Mouse (Mus musculus) hindbrain, embryonic 12.5 days (tissue): ENCODE results near the gene Nrxn1. TPM values are rescaled to one million over a fixed set of nuclear protein-coding genes. Genes with fewer than 3 reads are reported as not detected.

Experiments used
- ATAC-seq: fragments of 200-750 bp; cut with Nextera tagmentation; 2 replicates; pipeline ENCODE4 v1.8.0; 2017; ENCODE audit warnings: moderate TSS enrichment; ENCODE audit not compliant: low FRiP score
- H3K27ac ChIP-seq: fragments of 300-500 bp; sonication (generic); 2 replicates; pipeline ENCODE4 v1.5.1; 2016; ENCODE audit warnings: mild to moderate bottlenecking
- H3K27me3 ChIP-seq: fragments of 300-500 bp; sonication (generic); 2 replicates; pipeline ENCODE4 v1.6.1; 2016; ENCODE audit warnings: mild to moderate bottlenecking
- H3K36me3 ChIP-seq: fragments of 300-500 bp; sonication (generic); 2 replicates; pipeline ENCODE4 v1.6.1; 2016; ENCODE audit warnings: mild to moderate bottlenecking
- H3K4me1 ChIP-seq: fragments of 300-500 bp; sonication (generic); 2 replicates; pipeline ENCODE4 v1.6.1; 2016
- H3K4me2 ChIP-seq: fragments of 300-500 bp; sonication (generic); replicated peaks from 2 replicates; pipeline ENCODE4 v1.6.1; 2016; ENCODE audit warnings: mild to moderate bottlenecking
- H3K4me3 ChIP-seq: fragments of 300-500 bp; sonication (generic); 2 replicates; pipeline ENCODE4 v1.5.1; 2016; ENCODE audit warnings: mild to moderate bottlenecking
- H3K9ac ChIP-seq: fragments of 300-500 bp; sonication (generic); 2 replicates; pipeline ENCODE4 v1.6.1; 2016; ENCODE audit warnings: mild to moderate bottlenecking, moderate library complexity
- H3K9me3 ChIP-seq: fragments of 300-500 bp; sonication (generic); replicated peaks from 2 replicates; pipeline ENCODE4 v1.6.1; 2016; ENCODE audit warnings: mild to moderate bottlenecking
- WGBS: fragments of 180-500 bp; shearing (Covaris S2); methylation state at CpG from one replicate; pipeline ENCODE4 v1.1.7; 2016; 5-methylcytosine and 5-hydroxymethylcytosine counted together
- polyA plus RNA-seq: library from polyadenylated mRNA; unstranded; fragments of >200 nt; fragmentation: Nextera tagmentation; extraction: Ambion mirVana; gene quantifications from 2 replicates; pipeline ENCODE4 v1.2.1, GENCODE M21; 2016

Gene Nrxn1
- polyA plus RNA-seq, 1 experiment from 2014 or later: 48.8 TPM

DNA sequence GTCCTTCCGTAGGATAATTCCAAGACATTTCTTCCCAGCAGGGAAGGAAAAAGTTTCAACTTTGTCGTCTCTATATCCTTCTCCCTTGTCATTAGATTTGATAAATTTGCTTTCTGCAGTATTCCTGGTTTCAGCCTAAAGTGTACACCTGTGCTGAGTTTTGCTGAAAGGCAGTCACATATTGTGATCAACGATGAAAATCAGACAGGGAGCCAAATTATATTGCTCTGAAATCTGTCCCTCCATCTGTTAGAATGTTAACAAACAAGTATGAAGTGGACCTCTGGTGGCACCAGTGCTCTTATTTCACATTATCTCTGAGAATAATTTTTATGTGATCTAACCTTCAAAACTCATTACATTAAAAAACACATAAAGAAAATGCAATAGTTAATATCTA lies 465.5 kb downstream of the Nrxn1 start:
- H3K4me3 ChIP-seq: no peak overlapping the region
- no peaks in the 10 kb centered on the region for H3K27me3 ChIP-seq
- H3K9me3 ChIP-seq: no peaks in the 10 kb centered on the region
- H3K36me3 ChIP-seq: no peaks in the 10 kb centered on the region
- H3K4me1 ChIP-seq: peaks cover 2% of the 10 kb centered on the region; the same call in 1 of the 2 replicates
- H3K27ac ChIP-seq: no peak overlapping the region
- no peak overlapping the region for H3K4me2 ChIP-seq
- ATAC-seq: no peak
- WGBS: 71% methylated on average over 3 of the region's 3 CpGs
- no peak overlapping the region for H3K9ac ChIP-seq

DNA sequence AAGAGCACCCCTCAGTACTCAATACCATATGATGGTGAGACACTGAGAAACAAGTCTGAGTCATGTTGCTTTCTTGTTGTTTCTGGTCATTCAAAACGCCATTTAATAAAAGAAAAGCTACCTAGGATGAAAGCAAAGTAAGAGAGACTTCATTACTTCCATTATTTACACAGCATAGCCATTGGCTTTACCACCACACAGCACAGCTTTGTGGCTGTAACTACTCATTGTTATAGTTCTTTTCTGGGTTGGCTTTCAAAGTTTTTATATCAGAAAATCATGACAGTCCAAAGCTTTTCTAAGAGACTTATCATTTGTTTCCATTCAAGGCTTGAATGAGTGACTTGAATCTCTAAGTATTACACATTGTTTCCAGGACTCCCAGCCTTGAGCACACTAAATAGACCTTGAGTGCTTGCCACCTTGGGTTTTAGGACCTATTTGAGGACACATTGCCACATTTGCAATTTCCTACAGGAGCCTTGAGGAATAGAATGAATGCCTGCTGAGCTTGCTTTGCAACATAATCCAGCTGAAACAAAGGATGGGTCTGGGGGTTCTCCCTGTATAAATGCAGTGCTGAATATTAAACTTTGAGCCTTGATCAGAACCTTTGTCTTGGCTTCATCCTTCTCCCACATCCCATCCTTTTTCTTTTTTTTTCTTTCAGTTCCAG lies 468.1 kb downstream of the Nrxn1 start:
- no peaks in the 10 kb centered on the region for H3K4me1 ChIP-seq
- WGBS: 16% methylated on average over 1 of the region's 1 CpGs

GRCm38 (mm10) chr17:90621828-90622227 lies 471.0 kb downstream of the Nrxn1 start:
- no peak overlapping the region for H3K4me2 ChIP-seq
- no peak overlapping the region for H3K9ac ChIP-seq
- no peaks in the 10 kb centered on the region for H3K27me3 ChIP-seq
- no peaks in the 10 kb centered on the region for H3K4me1 ChIP-seq
- WGBS: 91% methylated on average over 4 of the region's 4 CpGs
- no peaks in the 10 kb centered on the region for H3K36me3 ChIP-seq
- H3K27ac ChIP-seq: no peak overlapping the region
- H3K9me3 ChIP-seq: no peaks in the 10 kb centered on the region
- H3K4me3 ChIP-seq: no peak overlapping the region
- no peak for ATAC-seq

More for the DNA sequence above, 468.1 kb downstream of the Nrxn1 start:
- no peak overlapping the region for H3K27ac ChIP-seq
- ATAC-seq: 0 out of 2 replicates have a peak, but pooled peaks have one; percentile 51
- H3K4me3 ChIP-seq: no peak overlapping the region
- no peak overlapping the region for H3K4me2 ChIP-seq
- H3K9ac ChIP-seq: no peak overlapping the region
- no peaks in the 10 kb centered on the region for H3K27me3 ChIP-seq
- H3K9me3 ChIP-seq: no peaks in the 10 kb centered on the region
- no peaks in the 10 kb centered on the region for H3K36me3 ChIP-seq

- Histone ChIP-seq H3K27me3 (no peaks in the 10 kb centered on the region), H3K4me1 (no peaks in the 10 kb centered on the region), H3K27ac (no peak overlapping the region), H3K4me2 (no peak overlapping the region), H3K36me3 (no peaks in the 10 kb centered on the region), H3K9me3 (no peaks in the 10 kb centered on the region), H3K4me3 (no peak overlapping the region), H3K9ac (no peak overlapping the region)
- WGBS: 75% methylated on average over 3 of the region's 3 CpGs
- no peak for ATAC-seq
Measured at GRCm38 (mm10) chr17:90615019-90615418, 477.9 kb downstream of the Nrxn1 start.

DNA sequence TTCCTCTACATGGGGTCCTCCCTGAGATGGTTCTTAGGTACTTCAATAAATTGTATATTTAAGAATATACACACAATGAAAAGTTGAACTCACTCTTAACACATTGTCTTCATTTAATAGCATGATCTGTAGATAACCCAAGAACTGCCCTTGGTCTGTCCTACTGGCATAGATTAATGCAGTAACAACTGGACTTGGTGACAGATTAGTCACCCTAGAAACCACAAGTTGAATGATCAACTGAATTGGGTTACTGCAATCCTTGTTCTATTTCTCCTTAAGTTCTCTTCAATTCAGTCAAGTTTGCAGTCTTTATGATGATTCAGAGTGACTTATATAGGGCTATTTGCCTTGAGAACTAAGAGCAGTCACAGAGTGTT lies 485.5 kb downstream of the Nrxn1 start:
- Histone ChIP-seq H3K9me3 (no peaks in the 10 kb centered on the region), H3K27me3 (no peaks in the 10 kb centered on the region), H3K36me3 (no peaks in the 10 kb centered on the region), H3K4me3 (no peak overlapping the region), H3K27ac (no peak overlapping the region), H3K4me2 (no peak overlapping the region), H3K4me1 (no peaks in the 10 kb centered on the region), H3K9ac (no peak overlapping the region)
- ATAC-seq: no peak

GRCm38 (mm10) chr17:90606718-90607426 lies 486.0 kb downstream of the Nrxn1 start:
- Histone ChIP-seq H3K27me3 (no peaks in the 10 kb centered on the region), H3K4me2 (no peak overlapping the region), H3K4me1 (no peaks in the 10 kb centered on the region), H3K4me3 (no peak overlapping the region), H3K27ac (no peak overlapping the region), H3K36me3 (no peaks in the 10 kb centered on the region), H3K9ac (no peak overlapping the region), H3K9me3 (no peaks in the 10 kb centered on the region)
- no peak for ATAC-seq
- 95% methylated on average over 4 of the region's 4 CpGs for WGBS

- 79% methylated on average over 9 of the region's 9 CpGs for WGBS
- Histone ChIP-seq H3K4me2 (no peak overlapping the region), H3K9ac (no peak overlapping the region), H3K4me1 (no peaks in the 10 kb centered on the region), H3K27ac (no peak overlapping the region), H3K4me3 (no peak overlapping the region), H3K9me3 (no peaks in the 10 kb centered on the region), H3K36me3 (no peaks in the 10 kb centered on the region), H3K27me3 (no peaks in the 10 kb centered on the region)
- no peak for ATAC-seq
Measured at GRCm38 (mm10) chr17:90599570-90600524, 493.0 kb downstream of the Nrxn1 start.

GRCm38 (mm10) chr17:90594798-90595533 lies 497.9 kb downstream of the Nrxn1 start:
- H3K9me3 ChIP-seq: no peaks in the 10 kb centered on the region
- no peaks in the 10 kb centered on the region for H3K27me3 ChIP-seq
- WGBS: 41% methylated on average over 9 of the region's 9 CpGs
- no peak overlapping the region for H3K27ac ChIP-seq
- H3K36me3 ChIP-seq: no peaks in the 10 kb centered on the region
- no peak overlapping the region for H3K4me2 ChIP-seq
- H3K4me3 ChIP-seq: no peak overlapping the region
- H3K4me1 ChIP-seq: no peaks in the 10 kb centered on the region
- no peak for ATAC-seq
- H3K9ac ChIP-seq: no peak overlapping the region

DNA sequence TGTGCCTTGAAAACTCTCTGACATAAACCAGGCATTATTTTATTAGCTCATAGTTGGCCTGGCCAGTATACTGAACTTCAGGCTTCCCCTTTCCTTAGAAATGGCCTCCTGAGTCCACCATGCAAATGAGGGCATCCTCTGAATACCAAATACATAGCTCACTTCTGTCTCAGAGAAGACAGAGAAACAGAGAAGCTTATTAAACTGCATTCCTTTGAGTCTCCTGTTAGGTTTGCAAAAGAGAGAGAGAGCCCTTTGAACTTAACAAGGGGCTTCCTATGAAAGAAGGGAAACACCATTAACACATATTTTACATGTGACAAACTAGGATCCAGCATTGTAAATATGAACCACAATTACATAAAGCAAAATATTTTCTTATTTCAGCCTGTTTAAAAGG lies 506.0 kb downstream of the Nrxn1 start:
- no peak overlapping the region for H3K9ac ChIP-seq
- H3K4me3 ChIP-seq: no peak overlapping the region
- no peak for ATAC-seq
- H3K4me1 ChIP-seq: 0 out of 2 replicates have a peak, but pooled peaks cover 3% of the 10 kb centered on the region
- H3K4me2 ChIP-seq: no peak overlapping the region
- H3K36me3 ChIP-seq: no peaks in the 10 kb centered on the region
- H3K27me3 ChIP-seq: no peaks in the 10 kb centered on the region
- H3K9me3 ChIP-seq: no peaks in the 10 kb centered on the region
- no peak overlapping the region for H3K27ac ChIP-seq

DNA sequence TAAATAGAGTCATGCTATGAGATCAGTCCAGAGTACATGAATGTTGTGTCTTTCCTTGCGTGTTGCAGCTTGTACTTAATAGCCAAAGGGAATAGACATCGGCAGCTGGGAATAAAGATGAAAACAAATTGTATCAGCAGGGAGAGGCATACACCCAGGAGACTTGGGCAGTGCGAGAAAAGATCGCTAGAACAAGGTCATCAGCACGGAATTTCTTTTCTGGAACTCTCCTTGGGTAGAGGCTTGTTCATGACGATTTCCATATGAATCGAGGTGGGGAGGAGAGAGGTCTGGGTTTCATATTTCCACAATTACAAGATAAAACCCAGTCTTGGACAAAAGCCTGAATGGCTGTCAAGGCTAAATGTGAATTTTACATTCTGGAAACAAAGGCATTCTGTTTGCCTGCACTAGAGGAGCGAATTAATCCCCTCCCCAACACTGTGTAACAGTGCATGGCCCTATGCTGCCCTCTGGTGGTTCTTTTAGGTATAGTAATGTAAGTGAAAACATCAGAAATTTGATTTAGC lies 508.1 kb downstream of the Nrxn1 start:
- Histone ChIP-seq H3K36me3 (no peaks in the 10 kb centered on the region), H3K4me1 (0 out of 2 replicates have a peak, but pooled peaks cover 3% of the 10 kb centered on the region), H3K27me3 (no peaks in the 10 kb centered on the region), H3K4me3 (no peak overlapping the region; the same call in 1 of the 2 replicates), H3K4me2 (peak overlapping the region; percentile 39), H3K9me3 (no peaks in the 10 kb centered on the region), H3K27ac (peak overlapping the region; percentile 62), H3K9ac (no peak overlapping the region)
- peak; percentile 88 for ATAC-seq
- 26% methylated on average over 8 of the region's 8 CpGs for WGBS

DNA sequence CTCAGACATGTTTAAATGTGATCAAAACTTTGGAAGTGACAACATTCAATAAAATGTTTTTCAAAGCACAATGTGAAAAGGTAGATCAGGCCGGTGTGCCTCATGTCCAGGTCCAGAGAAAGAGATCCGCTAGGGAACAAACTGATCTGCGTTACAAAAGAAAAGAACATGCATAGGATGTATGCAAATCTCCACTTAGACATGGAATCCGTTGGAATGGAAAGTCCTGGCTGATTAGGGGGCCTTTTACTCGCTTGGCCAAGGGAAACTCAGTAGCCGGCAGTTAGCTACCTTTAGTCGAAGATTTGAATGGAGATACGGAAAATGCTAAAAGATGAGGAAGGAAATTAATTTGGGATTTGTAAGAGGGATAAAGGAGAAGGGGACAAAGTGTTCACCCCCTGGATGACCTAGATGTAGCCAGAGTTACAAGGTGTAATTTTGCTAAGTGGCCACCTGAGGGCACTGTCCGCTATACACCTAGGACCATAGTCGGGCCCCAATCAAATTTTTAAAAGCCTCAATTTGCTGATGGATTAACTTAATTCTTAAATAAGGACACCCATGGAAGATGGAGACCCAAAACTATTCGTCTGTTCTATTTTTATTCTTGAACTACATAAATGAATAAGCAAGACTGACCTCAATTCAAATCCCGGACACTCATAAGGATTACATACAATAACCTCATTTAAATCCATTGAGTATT lies 508.9 kb downstream of the Nrxn1 start:
- 40% methylated on average over 12 of the region's 12 CpGs for WGBS
- ATAC-seq: peak; percentile 53

More for the DNA sequence above, 508.9 kb downstream of the Nrxn1 start:
- Histone ChIP-seq H3K4me1 (0 out of 2 replicates have a peak, but pooled peaks cover 3% of the 10 kb centered on the region), H3K27me3 (no peaks in the 10 kb centered on the region), H3K27ac (no peak overlapping the region), H3K4me2 (no peak overlapping the region), H3K4me3 (no peak overlapping the region), H3K36me3 (no peaks in the 10 kb centered on the region), H3K9me3 (no peaks in the 10 kb centered on the region), H3K9ac (no peak overlapping the region)
